Mouse (Mus musculus) embryonic facial prominence, embryonic 15.5 days (tissue): ENCODE data around the gene Card9. TPM values are rescaled to one million over a fixed set of nuclear protein-coding genes. Genes with fewer than 3 reads are reported as not detected.

ENCODE experiments used
- polyA plus RNA-seq: library from polyadenylated mRNA; unstranded; fragments of >200 nt; fragmentation: Nextera tagmentation; extraction: Ambion mirVana; gene quantifications from 2 replicates; pipeline ENCODE4 v1.2.1, GENCODE M21; 2015

The Card9 gene
- polyA plus RNA-seq, 1 experiment from 2014 or later: 1.7 TPM

Other genes with a start within 250 kb of the Card9 start
- gene Nacc2, start 237.7 kb downstream of the Card9 start, polyA plus RNA-seq: 7.9 and 9.0 TPM in 2 replicates
- 1.3 and 1.8 TPM in 2 replicates for gene Lhx3, start 152.6 kb downstream of the Card9 start, polyA plus RNA-seq
- 21.7 and 22.1 TPM in 2 replicates for gene Qsox2, start 123.4 kb downstream of the Card9 start, polyA plus RNA-seq
- 0.70 and 1.1 TPM in 2 replicates for gene Ccdc187, start 66.4 kb downstream of the Card9 start, polyA plus RNA-seq
- gene Gpsm1, start 45.4 kb downstream of the Card9 start, polyA plus RNA-seq: 52.0 and 52.1 TPM in 2 replicates
- gene Dnlz, start 8.8 kb downstream of the Card9 start, polyA plus RNA-seq: 30.2 and 31.9 TPM in 2 replicates
- 25.3 and 30.2 TPM in 2 replicates for gene Snapc4, start 19.7 kb upstream of the Card9 start, polyA plus RNA-seq
- 120 and 141 TPM in 2 replicates for gene Entr1, start 28.4 kb upstream of the Card9 start, polyA plus RNA-seq
- 90.4 and 92.6 TPM in 2 replicates for gene Pmpca, start 28.4 kb upstream of the Card9 start, polyA plus RNA-seq
- gene Inpp5e, start 48.3 kb upstream of the Card9 start, polyA plus RNA-seq: 23.2 and 25.1 TPM in 2 replicates
- gene Sec16a, start 84.3 kb upstream of the Card9 start, polyA plus RNA-seq: 25.9 and 27.0 TPM in 2 replicates
- gene Notch1, start 155.7 kb upstream of the Card9 start, polyA plus RNA-seq: 26.0 and 30.3 TPM in 2 replicates
- 111 and 125 TPM in 2 replicates for gene Egfl7, start 219.1 kb upstream of the Card9 start, polyA plus RNA-seq
- gene Gm20532, start 225.7 kb upstream of the Card9 start, polyA plus RNA-seq: not detected in 2 replicates
- gene Agpat2, start 243.5 kb upstream of the Card9 start, polyA plus RNA-seq: 31.7 and 32.2 TPM in 2 replicates